Mouse (Mus musculus): ENCODE data around the gene Rcor3. TPM values are rescaled to one million over a fixed set of nuclear protein-coding genes. Genes with fewer than 3 reads are reported as not detected.

Gene Rcor3
- polyA plus RNA-seq, 2 experiments from 2014 or later = 13.1 to 16.2 TPM

GRCm38 (mm10) chr1:192068188-192068587, 69.7 kb downstream of the Rcor3 start:
- ATAC-seq = no peak

- no peak for ATAC-seq
Measured at GRCm38 (mm10) chr1:192066956-192067355, 70.9 kb downstream of the Rcor3 start.

- peak; percentile 8 for ATAC-seq
Measured at GRCm38 (mm10) chr1:192063209-192063946, 74.5 kb downstream of the Rcor3 start.

- peak; percentile 72 for ATAC-seq
Measured at GRCm38 (mm10) chr1:192062682-192063081, 75.2 kb downstream of the Rcor3 start.

GRCm38 (mm10) chr1:192061666-192062306, 76.1 kb downstream of the Rcor3 start:
- peak; percentile 68 for ATAC-seq

- no peak for ATAC-seq
Measured at GRCm38 (mm10) chr1:192058911-192059310, 79.0 kb downstream of the Rcor3 start.

GRCm38 (mm10) chr1:192053726-192054125, 84.1 kb downstream of the Rcor3 start:
- ATAC-seq = no peak

- no peak for ATAC-seq
Measured at GRCm38 (mm10) chr1:192052986-192053385, 84.9 kb downstream of the Rcor3 start.

GRCm38 (mm10) chr1:192052461-192052860, 85.4 kb downstream of the Rcor3 start:
- ATAC-seq = no peak

Other genes starting within 250 kb of the Rcor3 start
- gene Slc30a1, start 231.3 kb downstream of the Rcor3 start, polyA plus RNA-seq (2017; shearing (Covaris generic)) = 1 to 10 TPM; 1.4 to 1.8 TPM
- gene Rd3, start 160.7 kb downstream of the Rcor3 start, polyA plus RNA-seq (2017; shearing (Covaris generic)) = 1 to 10 TPM in 1 of 2 experiments, under 1 TPM in 1; 0.24 to 1.5 TPM
- 10 to 100 TPM; 67.5 to 87.0 TPM for gene Traf5, start 45.5 kb downstream of the Rcor3 start, polyA plus RNA-seq (2017; shearing (Covaris generic))
- gene Kcnh1, start 52.7 kb upstream of the Rcor3 start, polyA plus RNA-seq (2017; shearing (Covaris generic)) = not detected

Data from CD4-positive, CD25-positive, alpha-beta regulatory T cell, adult 4 months (primary cell).